Mouse (Mus musculus): ENCODE results near the gene Olfr161. TPM values are rescaled to one million over a fixed set of nuclear protein-coding genes. Genes with fewer than 3 reads are reported as not detected.

Olfr161 gene
- not detected in 2 replicates for polyA plus RNA-seq (2012; rRNA removed)

DNA sequence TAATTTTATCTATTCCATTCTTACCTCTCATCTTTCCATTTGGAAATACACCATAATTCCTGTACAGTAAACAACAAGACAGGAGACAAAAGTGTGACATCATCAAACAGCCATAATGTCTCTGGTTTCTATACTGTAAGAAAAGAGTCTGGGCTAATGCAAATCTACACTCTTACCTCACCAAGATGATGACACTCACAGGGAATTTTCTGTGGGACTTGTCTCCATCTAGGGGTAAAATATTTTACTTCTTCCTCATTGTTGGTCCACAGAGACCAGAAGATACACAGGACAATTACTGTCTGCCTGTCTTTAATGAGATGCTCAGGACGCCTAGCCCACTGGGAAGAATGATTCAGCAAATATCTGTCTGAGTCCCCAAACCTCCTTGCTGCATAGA, at the start of gene Olfr161:
Gene Olfr161, plus strand, starts transcription at position 352 of the 400 bp plus-strand sequence.

Other genes starting within 250 kb of the Olfr161 start
- 0.05 and 0.13 TPM in 2 replicates for gene Mefv, start 127.1 kb downstream of the Olfr161 start, polyA plus RNA-seq (2012; rRNA removed)
- gene Zfp263, start 153.1 kb downstream of the Olfr161 start, polyA plus RNA-seq (2012; rRNA removed) = 2.3 and 2.7 TPM in 2 replicates
- not detected in 2 replicates for gene Olfr15, start 239.8 kb downstream of the Olfr161 start, polyA plus RNA-seq (2012; rRNA removed)